Mouse (Mus musculus) thymus, postnatal 10 days (tissue): ENCODE measurements around the gene Slc6a20b.

Experiments
- DNase-seq, 2 experiments: peaks; one replicate each; pipeline ENCODE4 v3.0.0; 2021; ENCODE audit warnings: low spot score in 2 of 2

The Slc6a20b gene

GRCm38 (mm10) chr9:123589240-123589910 is 43.0 kb downstream of the Slc6a20b start:
- DNase-seq = no peak

GRCm38 (mm10) chr9:123577360-123578192 is 54.8 kb downstream of the Slc6a20b start:
- no peak for DNase-seq

- DNase-seq = no peak
Measured at GRCm38 (mm10) chr9:123554599-123554998, 77.8 kb downstream of the Slc6a20b start.
